Mouse (Mus musculus) embryonic fibroblast, embryonic 13.5 days (primary cell): ENCODE measurements at regions not wholly inside any gene's neighbourhood (a gene's known extent, or its start where the extent isn't known, plus 50 kb on each side); places are given as distances from the start of the nearest gene placed in this dataset.

ENCODE experiments used
- CTCF ChIP-seq: IDR thresholded peaks from 2 replicates; pipeline ENCODE4 v1.5.1; 2011; ENCODE audit warnings: mild to moderate bottlenecking, control low read depth, low read length, moderate library complexity, borderline replicate concordance; ENCODE audit not compliant: insufficient read depth
- POLR2A ChIP-seq: IDR thresholded peaks from 2 replicates; pipeline ENCODE4 v1.6.1; 2011; ENCODE audit warnings: low read depth, mild to moderate bottlenecking, control low read depth, low read length, moderate library complexity

GRCm38 (mm10) chr5:146675006-146675886 lies 90.2 kb upstream of the Gpr12 start:
- TF ChIP-seq CTCF = peak; percentile 94
- no peak for TF ChIP-seq POLR2A
